Mouse (Mus musculus) olfactory bulb, adult 2 months (tissue): ENCODE data around the gene Asb10.
A peak's percentile ranks its signal among the peaks of the same experiment; 100 is the strongest.

ENCODE experiments used
- CTCF ChIP-seq: fragments of 200-500 bp; IDR thresholded peaks from 2 replicates; pipeline ENCODE4 v1.5.1; 2012; ENCODE audit warnings: low read depth, mild to moderate bottlenecking, low read length, moderate library complexity; ENCODE audit not compliant: insufficient read depth
- POLR2A ChIP-seq: fragments of 200-500 bp; IDR thresholded peaks from 2 replicates; pipeline ENCODE4 v1.6.1; 2012; ENCODE audit warnings: mild to moderate bottlenecking, low read depth, low read length, moderate library complexity; ENCODE audit not compliant: insufficient read depth

- peak; percentile 71; the same call in 1 of the 2 replicates for TF ChIP-seq CTCF
- no peak for TF ChIP-seq POLR2A
Measured at GRCm38 (mm10) chr5:24483326-24483725, 57.5 kb downstream of the Asb10 start.
